In the genomic region with DNA sequence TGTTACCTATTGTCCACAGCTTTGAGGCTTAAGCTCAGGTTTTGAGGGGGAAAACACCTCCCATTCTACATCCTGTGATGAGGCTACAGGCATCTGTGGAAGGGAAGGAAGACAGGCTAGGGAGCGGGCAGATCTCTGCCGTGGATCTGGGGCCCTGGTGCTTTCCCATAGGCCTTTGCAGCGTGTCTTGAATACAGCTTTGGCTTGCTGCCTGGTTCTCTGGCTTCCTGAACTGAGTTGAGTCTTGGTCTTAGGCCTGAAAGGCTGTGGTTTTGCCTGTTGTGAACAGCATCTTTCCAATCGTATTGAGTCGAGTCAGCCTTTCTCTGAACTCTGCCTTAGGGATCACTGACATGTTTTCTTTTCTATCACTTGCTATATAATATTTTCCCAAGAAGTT, we compare ENCODE assay signal across 11 mouse cellular contexts. TPM values are rescaled to one million over a fixed set of nuclear protein-coding genes. Genes with fewer than 3 reads are reported as not detected.
DNase-seq lines count a peak whose midpoint lies in the region; ATAC-seq and TF ChIP-seq lines count a peak whose summit lies in the region.
"Had no signal": no experiment of that assay in that cellular context is flagged by ENCODE, and none has a peak within 500 bp of the region (broad histone marks: within the 10 kb centered on the region; RNA-seq: fewer than 3 reads in every experiment).

No protein-coding gene starts in this region.

- TF ChIP-seq CTCF in kidney, adult 2 months (conservative IDR thresholded peaks at IDR 0.05; ENCODE audit: insufficient read depth, insufficient read length, low read depth, low read length) = no peak

- no peak overlapping the region; the same call in 1 of the 2 replicates for H3K9ac ChIP-seq in kidney, embryonic 14.5 days (ENCODE audit: low read depth, low read length)
- no peak overlapping the region for H3K9ac ChIP-seq in embryonic facial prominence, embryonic 14.5 days (ENCODE audit: low read depth, low read length)
- H3K9ac ChIP-seq: neural tube, embryonic 15.5 days; stomach, embryonic 15.5 days had no signal

- H3K36me3 ChIP-seq in kidney, adult 2 months (ENCODE audit: control insufficient read depth, insufficient read depth, low read length) = no peaks in the 10 kb centered on the region
- H3K36me3 ChIP-seq in kidney, embryonic 14.5 days (ENCODE audit: control insufficient read depth, insufficient read depth, low read length) = no peaks in the 10 kb centered on the region
- no peaks in the 10 kb centered on the region for H3K36me3 ChIP-seq in embryonic facial prominence, embryonic 14.5 days (ENCODE audit: control insufficient read depth, insufficient read depth, low read length)
- H3K36me3 ChIP-seq in limb, embryonic 10.5 days = no peaks in the 10 kb centered on the region
- H3K36me3 ChIP-seq: neural tube, embryonic 15.5 days; stomach, embryonic 15.5 days had no signal

- no peak overlapping the region for H3K27ac ChIP-seq in kidney, adult 2 months (ENCODE audit: insufficient read depth, low read depth, low read length)
- H3K27ac ChIP-seq in kidney, embryonic 14.5 days (ENCODE audit: low read depth, low read length) = no peak overlapping the region
- H3K27ac ChIP-seq in embryonic facial prominence, embryonic 14.5 days (replicated peaks; ENCODE audit: low read depth, low read length) = peak overlapping the region; percentile 28
- no peak overlapping the region for H3K27ac ChIP-seq in limb, embryonic 10.5 days
- H3K27ac ChIP-seq: macrophage; neural tube, embryonic 15.5 days; stomach, embryonic 15.5 days had no signal

- no peaks in the 10 kb centered on the region for H3K4me1 ChIP-seq in kidney, adult 2 months (ENCODE audit: control insufficient read depth, insufficient read depth, low read length)
- no peaks in the 10 kb centered on the region for H3K4me1 ChIP-seq in kidney, embryonic 14.5 days (ENCODE audit: control insufficient read depth, insufficient read depth, low read length)
- H3K4me1 ChIP-seq in embryonic facial prominence, embryonic 14.5 days (ENCODE audit: control insufficient read depth, insufficient read depth, low read length) = 0 out of 2 replicates have a peak, but pooled peaks cover 8% of the 10 kb centered on the region
- no peaks in the 10 kb centered on the region for H3K4me1 ChIP-seq in limb, embryonic 10.5 days
- H3K4me1 ChIP-seq: neural tube, embryonic 15.5 days; stomach, embryonic 15.5 days had no signal

- no peak for TF ChIP-seq POLR2A in kidney, adult 2 months (IDR thresholded peaks at IDR 0.05; ENCODE audit: low read depth, low read length)

- H3K27me3 ChIP-seq in kidney, adult 2 months (replicated peaks; ENCODE audit: control insufficient read depth, insufficient read depth, low read length) = no peaks in the 10 kb centered on the region
- H3K27me3 ChIP-seq in kidney, embryonic 14.5 days (ENCODE audit: control insufficient read depth, insufficient read depth, low read length) = no peaks in the 10 kb centered on the region
- H3K27me3 ChIP-seq in embryonic facial prominence, embryonic 14.5 days (replicated peaks; ENCODE audit: control insufficient read depth, insufficient read depth, low read length) = no peaks in the 10 kb centered on the region
- H3K27me3 ChIP-seq in limb, embryonic 10.5 days (ENCODE audit: low read depth, poor library complexity, severe bottlenecking) = no peaks in the 10 kb centered on the region
- H3K27me3 ChIP-seq: neural tube, embryonic 15.5 days; stomach, embryonic 15.5 days had no signal

- 58% methylated on average over 5 of the region's 5 CpGs for WGBS in kidney, adult 2 months
- WGBS in kidney, embryonic 14.5 days = 81% methylated on average over 5 of the region's 5 CpGs
- 58% methylated on average over 5 of the region's 5 CpGs for WGBS in embryonic facial prominence, embryonic 14.5 days
- 92% methylated on average over 5 of the region's 5 CpGs for WGBS in limb, embryonic 10.5 days

- peak; percentile 12 for DNase-seq in adrenal gland, adult 2 months
- DNase-seq in adrenal gland, postnatal 25 days = no peak
- DNase-seq in kidney, adult 2 months = peak; percentile 43
- peak; percentile 82 for DNase-seq in embryonic facial prominence, embryonic 14.5 days (ENCODE audit: low spot score)
- DNase-seq in kidney, postnatal 25 days = peak; percentile 60 to 62
- no peak for DNase-seq in neural tube, embryonic 10.5 days (ENCODE audit: extremely low spot score, low spot score)
- no peak for DNase-seq in limb, embryonic 10.5 days (ENCODE audit: low spot score)

- no peaks in the 10 kb centered on the region for H3K9me3 ChIP-seq in kidney, embryonic 14.5 days (ENCODE audit: control insufficient read depth, low read length)
- H3K9me3 ChIP-seq in embryonic facial prominence, embryonic 14.5 days (ENCODE audit: control insufficient read depth, low read length) = no peaks in the 10 kb centered on the region; the same call in 1 of the 2 replicates
- H3K9me3 ChIP-seq in limb, embryonic 10.5 days (replicated peaks) = no peaks in the 10 kb centered on the region
- H3K9me3 ChIP-seq: neural tube, embryonic 15.5 days; stomach, embryonic 15.5 days had no signal

- no peak overlapping the region for H3K4me2 ChIP-seq in kidney, embryonic 14.5 days (replicated peaks; ENCODE audit: low read depth, low read length)
- H3K4me2 ChIP-seq in embryonic facial prominence, embryonic 14.5 days (ENCODE audit: low read depth, low read length) = no peak overlapping the region
- H3K4me2 ChIP-seq: neural tube, embryonic 15.5 days; stomach, embryonic 15.5 days had no signal

- no peak overlapping the region for H3K4me3 ChIP-seq in kidney, adult 2 months (ENCODE audit: insufficient read depth, low read depth, low read length)
- H3K4me3 ChIP-seq in kidney, embryonic 14.5 days (ENCODE audit: low read length) = no peak overlapping the region
- H3K4me3 ChIP-seq in embryonic facial prominence, embryonic 14.5 days (ENCODE audit: low read depth, low read length) = no peak overlapping the region
- no peak overlapping the region for H3K4me3 ChIP-seq in limb, embryonic 10.5 days
- H3K4me3 ChIP-seq: neural tube, embryonic 15.5 days; stomach, embryonic 15.5 days had no signal

- no peak for ATAC-seq in kidney, embryonic 14.5 days (ENCODE audit: low FRiP score, low TSS enrichment)
- no peak for ATAC-seq in embryonic facial prominence, embryonic 14.5 days (ENCODE audit: low read depth)

RNA-seq across cellular contexts. Expression of gene Ddx59, which starts 33.5 kb away (rescaled TPM):
- total RNA-seq in adrenal gland, adult 2 months (2021) = 10 to 100 TPM; 13.6 to 14.0 TPM
- 0.90 and 1.3 TPM in 2 replicates for polyA plus RNA-seq in adrenal gland, adult 2 months (2012; rRNA removed)
- 10.4 and 15.7 TPM in 2 replicates for total RNA-seq in adrenal gland, postnatal 25 days (2021)
- 4.3 and 4.9 TPM in 2 replicates for polyA plus RNA-seq in kidney, adult 2 months (2012; rRNA removed)
- 12.7 and 19.1 TPM in 2 replicates for polyA plus RNA-seq in kidney, embryonic 14.5 days (2014; fragmentation: Nextera tagmentation; extraction: Ambion mirVana)
- 17.0 and 18.7 TPM in 2 replicates for polyA plus RNA-seq in embryonic facial prominence, embryonic 14.5 days (2014; fragmentation: Nextera tagmentation; extraction: Ambion mirVana)
- 16.5 and 17.8 TPM in 2 replicates for polyA plus RNA-seq in limb, embryonic 10.5 days (2016; fragmentation: Nextera tagmentation; extraction: Ambion mirVana)

RNA-seq across cellular contexts. Expression of gene Camsap2, which starts 35.7 kb away (rescaled TPM):
- total RNA-seq in adrenal gland, adult 2 months (2021) = 10 to 100 TPM; 38.2 to 45.5 TPM
- polyA plus RNA-seq in adrenal gland, adult 2 months (2012; rRNA removed) = 12.0 and 15.2 TPM in 2 replicates
- total RNA-seq in adrenal gland, postnatal 25 days (2021) = 39.4 and 46.0 TPM in 2 replicates
- polyA plus RNA-seq in kidney, adult 2 months (2012; rRNA removed) = 6.9 and 8.6 TPM in 2 replicates
- 13.0 and 19.1 TPM in 2 replicates for polyA plus RNA-seq in kidney, embryonic 14.5 days (2014; fragmentation: Nextera tagmentation; extraction: Ambion mirVana)
- polyA plus RNA-seq in embryonic facial prominence, embryonic 14.5 days (2014; fragmentation: Nextera tagmentation; extraction: Ambion mirVana) = 18.4 and 20.3 TPM in 2 replicates
- 11.6 and 11.7 TPM in 2 replicates for polyA plus RNA-seq in limb, embryonic 10.5 days (2016; fragmentation: Nextera tagmentation; extraction: Ambion mirVana)

Comparison
In these comparisons a context has a peak if more than half of its experiments do, and no peak if none do; other contexts are left out.
1. DNase-seq: peak in adrenal gland, adult 2 months (single experiment), kidney, adult 2 months (single experiment), embryonic facial prominence, embryonic 14.5 days (single experiment) and kidney, postnatal 25 days (2 of 2); none in adrenal gland, postnatal 25 days (single experiment), neural tube, embryonic 10.5 days (single experiment) and limb, embryonic 10.5 days (single experiment).